Mouse (Mus musculus): ENCODE results near the gene Gfral. TPM values are rescaled to one million over a fixed set of nuclear protein-coding genes. Genes with fewer than 3 reads are reported as not detected.
"Not testable (repeated sequence)": the region's sequence is repeated elsewhere in the genome, so short reads cannot be mapped to it uniquely, and the experiment has no call there.

The Gfral gene
- polyA plus RNA-seq, 1 experiment from 2014 or later = not detected

DNA sequence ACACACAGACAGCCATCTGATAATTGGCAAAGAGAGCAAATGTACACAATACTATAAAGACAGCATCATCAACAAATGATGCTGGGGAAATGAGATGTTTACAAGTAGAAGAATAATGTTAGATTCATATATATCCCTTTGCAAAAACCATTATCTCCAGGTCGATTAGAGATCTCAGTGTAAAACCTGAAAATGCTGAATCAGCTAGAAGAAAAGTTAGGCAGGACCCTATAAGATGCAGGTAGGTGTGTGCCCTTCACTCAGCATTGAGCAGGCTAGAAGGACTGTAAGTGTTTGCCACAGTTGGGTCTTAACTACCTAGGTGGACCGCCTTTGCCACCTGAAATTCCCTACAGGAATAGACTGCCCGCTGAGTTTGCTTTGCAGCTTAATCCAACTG is 67.9 kb downstream of the Gfral start:
- H3K4me3 ChIP-seq (ENCODE audit: low read depth, low read length) = no peak overlapping the region

DNA sequence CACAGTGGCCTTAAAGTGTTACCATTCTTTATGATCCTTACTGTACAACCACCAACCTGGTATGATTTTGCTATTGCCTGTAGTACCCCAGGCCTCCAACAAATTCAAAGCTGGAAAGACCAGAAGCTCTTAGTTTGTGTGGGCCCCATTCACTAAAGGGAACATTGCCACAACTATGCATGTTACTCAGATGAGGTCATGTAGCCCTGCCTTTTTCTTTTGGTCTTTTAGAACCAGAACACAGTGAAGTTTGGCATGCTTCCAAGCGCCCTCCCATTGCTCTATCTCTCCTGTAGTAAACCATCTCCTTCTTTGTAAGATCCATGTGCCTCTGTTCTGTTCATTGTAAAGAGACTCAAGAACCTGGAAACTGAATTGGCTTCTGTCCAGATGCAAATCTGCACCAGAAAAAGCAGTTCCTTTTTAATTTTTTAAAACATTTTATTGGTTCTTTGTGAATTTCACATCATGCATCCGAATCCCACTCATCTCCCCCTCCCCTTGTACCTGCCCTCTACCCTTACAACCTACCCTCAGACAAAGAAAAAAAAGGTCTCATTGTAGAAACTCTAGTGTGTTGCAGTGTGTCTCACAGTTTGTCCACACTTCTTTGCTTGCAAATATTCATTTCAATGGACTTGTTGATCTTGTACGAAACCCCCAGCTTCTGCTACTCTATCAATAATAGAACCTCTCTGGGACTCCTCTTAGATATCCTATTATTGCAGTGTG is 74.9 kb downstream of the Gfral start:
- Histone ChIP-seq H3K4me2 (ENCODE audit: low read depth, low read length) (no peak overlapping the region), H3K9me3 (replicated peaks; ENCODE audit: control insufficient read depth, low read length) (no peaks in the 10 kb centered on the region), H3K4me3 (ENCODE audit: low read depth, low read length) (no peak overlapping the region), H3K27ac (ENCODE audit: low read length) (no peak overlapping the region), H3K4me1 (ENCODE audit: control insufficient read depth, low read depth, low read length) (no peaks in the 10 kb centered on the region), H3K27me3 (ENCODE audit: control insufficient read depth, insufficient read depth, low read depth, low read length) (no peaks in the 10 kb centered on the region), H3K9ac (ENCODE audit: low read depth, low read length) (no peak overlapping the region), H3K36me3 (ENCODE audit: control insufficient read depth, insufficient read depth) (no peaks in the 10 kb centered on the region)
- no peak for ATAC-seq (ENCODE audit: low read depth)
- WGBS (ENCODE audit: insufficient replicate concordance) = 46% methylated on average over 3 of the region's 3 CpGs

More for the DNA sequence above, 67.9 kb downstream of the Gfral start:
- WGBS (ENCODE audit: insufficient replicate concordance) = 47% methylated on average over 3 of the region's 3 CpGs
- Histone ChIP-seq H3K4me2 (ENCODE audit: low read depth, low read length) (no peak overlapping the region), H3K4me1 (ENCODE audit: control insufficient read depth, low read depth, low read length) (no peaks in the 10 kb centered on the region), H3K9me3 (replicated peaks; ENCODE audit: control insufficient read depth, low read length) (no peaks in the 10 kb centered on the region), H3K9ac (ENCODE audit: low read depth, low read length) (no peak overlapping the region), H3K36me3 (ENCODE audit: control insufficient read depth, insufficient read depth) (no peaks in the 10 kb centered on the region), H3K27ac (ENCODE audit: low read length) (no peak overlapping the region), H3K27me3 (ENCODE audit: control insufficient read depth, insufficient read depth, low read depth, low read length) (no peaks in the 10 kb centered on the region)
- no peak for ATAC-seq (ENCODE audit: low read depth)

DNA sequence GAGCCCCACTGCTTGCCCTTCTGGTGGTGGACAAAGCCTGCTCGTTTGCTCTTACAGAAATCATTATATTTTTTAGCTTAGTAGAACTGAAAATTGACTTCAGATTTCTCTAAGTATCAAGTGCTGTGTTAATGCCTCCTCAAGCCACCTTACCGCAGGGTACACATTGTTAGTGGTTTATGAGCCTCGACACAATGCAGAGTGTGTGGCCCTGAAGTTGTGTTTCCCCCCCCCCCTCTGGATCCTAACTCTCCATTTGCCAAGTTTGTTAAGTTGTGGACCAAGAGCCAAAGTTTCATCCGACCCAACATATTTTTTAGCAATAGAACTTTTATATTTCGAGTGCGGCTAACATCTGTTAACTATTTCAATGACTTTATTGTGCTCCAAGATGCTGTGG is 79.4 kb downstream of the Gfral start:
- no peak overlapping the region for H3K4me3 ChIP-seq (ENCODE audit: low read depth, low read length)
- no peak overlapping the region for H3K4me2 ChIP-seq (ENCODE audit: low read depth, low read length)
- no peaks in the 10 kb centered on the region for H3K36me3 ChIP-seq (ENCODE audit: control insufficient read depth, insufficient read depth)
- no peaks in the 10 kb centered on the region for H3K4me1 ChIP-seq (ENCODE audit: control insufficient read depth, low read depth, low read length)
- no peak for ATAC-seq (ENCODE audit: low read depth)
- H3K9ac ChIP-seq (ENCODE audit: low read depth, low read length) = no peak overlapping the region
- WGBS (ENCODE audit: insufficient replicate concordance) = 66% methylated on average over 6 of the region's 6 CpGs
- no peak overlapping the region for H3K27ac ChIP-seq (ENCODE audit: low read length)
- H3K9me3 ChIP-seq (replicated peaks; ENCODE audit: control insufficient read depth, low read length) = no peaks in the 10 kb centered on the region
- H3K27me3 ChIP-seq (ENCODE audit: control insufficient read depth, insufficient read depth, low read depth, low read length) = no peaks in the 10 kb centered on the region

- ATAC-seq (ENCODE audit: low read depth) = no peak
- Histone ChIP-seq H3K4me1 (ENCODE audit: control insufficient read depth, low read depth, low read length) (no peaks in the 10 kb centered on the region), H3K4me3 (ENCODE audit: low read depth, low read length) (no peak overlapping the region), H3K27me3 (ENCODE audit: control insufficient read depth, insufficient read depth, low read depth, low read length) (no peaks in the 10 kb centered on the region), H3K9ac (ENCODE audit: low read depth, low read length) (no peak overlapping the region), H3K27ac (ENCODE audit: low read length) (no peak overlapping the region), H3K9me3 (replicated peaks; ENCODE audit: control insufficient read depth, low read length) (no peaks in the 10 kb centered on the region), H3K36me3 (ENCODE audit: control insufficient read depth, insufficient read depth) (no peaks in the 10 kb centered on the region), H3K4me2 (ENCODE audit: low read depth, low read length) (no peak overlapping the region)
- 23% methylated on average over 1 of the region's 1 CpGs for WGBS (ENCODE audit: insufficient replicate concordance)
Observed at GRCm38 (mm10) chr9:76129353-76129752, 84.1 kb downstream of the Gfral start.

- no peak overlapping the region for H3K9ac ChIP-seq (ENCODE audit: low read depth, low read length)
- H3K27ac ChIP-seq (ENCODE audit: low read length) = no peak overlapping the region
- no peak for ATAC-seq (ENCODE audit: low read depth)
- H3K4me2 ChIP-seq (ENCODE audit: low read depth, low read length) = no peak overlapping the region
- WGBS (ENCODE audit: insufficient replicate concordance) = 58% methylated on average over 4 of the region's 4 CpGs
- H3K9me3 ChIP-seq (replicated peaks; ENCODE audit: control insufficient read depth, low read length) = no peaks in the 10 kb centered on the region
- no peaks in the 10 kb centered on the region for H3K4me1 ChIP-seq (ENCODE audit: control insufficient read depth, low read depth, low read length)
- H3K4me3 ChIP-seq (ENCODE audit: low read depth, low read length) = no peak overlapping the region
- H3K27me3 ChIP-seq (ENCODE audit: control insufficient read depth, insufficient read depth, low read depth, low read length) = no peaks in the 10 kb centered on the region
- H3K36me3 ChIP-seq (ENCODE audit: control insufficient read depth, insufficient read depth) = no peaks in the 10 kb centered on the region
Observed at GRCm38 (mm10) chr9:76124249-76124648, 89.2 kb downstream of the Gfral start.

- H3K36me3 ChIP-seq (ENCODE audit: control insufficient read depth, insufficient read depth); H3K27me3 ChIP-seq (ENCODE audit: control insufficient read depth, insufficient read depth, low read depth, low read length); H3K4me2 ChIP-seq (ENCODE audit: low read depth, low read length); H3K4me1 ChIP-seq (ENCODE audit: control insufficient read depth, low read depth, low read length); H3K9me3 ChIP-seq (replicated peaks; ENCODE audit: control insufficient read depth, low read length); H3K27ac ChIP-seq (ENCODE audit: low read length); H3K4me3 ChIP-seq (ENCODE audit: low read depth, low read length); ATAC-seq (ENCODE audit: low read depth); H3K9ac ChIP-seq (ENCODE audit: low read depth, low read length): not testable (repeated sequence)
- 2% methylated on average over 2 of the region's 2 CpGs for WGBS (ENCODE audit: insufficient replicate concordance)
Observed at GRCm38 (mm10) chr9:76122888-76123287, 90.6 kb downstream of the Gfral start.

Other genes starting within 250 kb of the Gfral start
- gene Hmgcll1, start 198.8 kb downstream of the Gfral start, polyA plus RNA-seq (2015; fragmentation: Nextera tagmentation; extraction: Ambion mirVana) = 0.20 and 0.34 TPM in 2 replicates
- gene Hcrtr2, start 110.2 kb upstream of the Gfral start, polyA plus RNA-seq (2015; fragmentation: Nextera tagmentation; extraction: Ambion mirVana) = 0.04 TPM in 1 of 2 replicates, not detected in the other

Data from liver, embryonic 16.5 days (tissue).